Mouse (Mus musculus) cerebellum, adult 18-20 months (tissue): Measurements from ENCODE around the gene Pdzd9.
"Not testable (repeated sequence)": the region's sequence is repeated elsewhere in the genome, so short reads cannot be mapped to it uniquely, and the experiment has no call there.

Experiments used
- DNase-seq, 2 experiments: peaks; one replicate each; pipeline ENCODE4 v3.0.0; 2021

Gene Pdzd9

DNA sequence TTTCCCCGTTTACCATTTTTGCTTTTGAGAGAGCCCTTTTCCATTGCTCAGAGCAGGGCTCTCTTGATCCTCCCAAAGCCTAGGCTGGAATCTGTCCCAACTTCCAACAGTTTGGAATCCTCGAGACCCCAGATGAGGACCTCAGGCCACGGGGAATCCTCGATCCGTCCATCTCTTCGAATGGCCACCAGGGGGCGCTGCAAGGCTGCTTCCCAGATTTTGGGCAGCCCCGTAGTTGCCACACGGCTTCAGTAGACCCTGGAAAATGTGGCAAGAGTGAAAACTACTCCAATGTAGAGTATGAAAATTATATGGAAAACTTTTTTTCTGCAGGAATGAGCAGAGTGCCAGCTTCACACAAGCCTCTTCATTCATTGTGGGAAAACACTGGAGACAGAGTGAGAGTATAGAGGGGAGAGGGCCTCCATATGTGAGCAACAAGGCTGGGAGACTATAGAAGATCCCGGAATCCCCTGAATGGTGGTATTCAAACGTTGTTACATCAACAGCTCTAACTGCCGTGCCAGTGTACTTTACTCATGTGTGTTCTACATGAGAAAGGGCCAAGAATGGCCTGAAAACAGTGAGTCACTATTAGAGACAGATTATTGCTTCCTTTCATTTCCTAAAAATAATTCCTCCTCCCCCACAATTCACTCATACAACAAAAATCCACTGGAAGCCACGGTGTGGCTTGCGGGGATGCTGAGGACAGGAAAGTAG is at the start of gene Pdzd9:
Gene Pdzd9, minus strand, starts transcription at position 191 of the 723 bp plus-strand sequence.
- DNase-seq: peak; percentile 68 to 80

DNA sequence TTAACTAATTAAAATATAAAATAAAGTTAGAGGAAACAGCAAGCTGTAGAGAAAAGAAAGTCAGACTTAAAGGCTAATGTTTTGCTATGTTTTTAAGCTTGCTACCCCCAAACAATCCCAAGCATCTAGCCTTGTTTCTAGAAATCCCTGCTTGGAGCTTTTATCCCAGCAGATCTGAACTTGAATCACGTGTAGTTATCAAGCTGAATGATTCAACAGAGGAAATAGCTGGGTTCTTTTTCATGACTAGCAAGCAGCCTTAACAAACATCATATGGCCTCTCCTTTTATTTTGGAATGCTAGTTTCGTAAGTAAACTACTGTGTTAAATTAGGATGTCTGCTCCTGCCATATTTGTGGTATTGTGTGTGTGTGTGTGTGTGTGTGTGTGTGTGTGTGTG is 47.1 kb upstream of the Pdzd9 start:
- no peak for DNase-seq

DNA sequence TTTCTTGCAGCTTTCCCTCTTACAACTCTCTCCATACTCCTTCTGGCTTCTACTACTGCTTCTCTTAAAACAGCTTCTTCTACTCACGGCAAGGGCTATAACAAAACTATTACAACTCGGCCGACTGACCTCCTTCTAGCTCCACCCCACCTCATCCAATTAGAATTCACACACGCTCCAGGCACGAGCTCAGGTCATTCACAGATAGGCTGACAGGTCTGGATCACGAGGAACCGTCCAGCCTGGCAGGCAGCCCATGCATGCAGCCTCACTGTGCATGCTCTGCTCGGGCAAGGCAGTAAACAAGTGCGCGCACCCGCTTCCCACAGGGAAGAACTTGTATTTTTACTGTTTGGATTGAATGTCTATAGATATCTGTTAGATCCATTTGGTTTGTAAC is 43.8 kb upstream of the Pdzd9 start:
- DNase-seq: not testable (repeated sequence)

DNA sequence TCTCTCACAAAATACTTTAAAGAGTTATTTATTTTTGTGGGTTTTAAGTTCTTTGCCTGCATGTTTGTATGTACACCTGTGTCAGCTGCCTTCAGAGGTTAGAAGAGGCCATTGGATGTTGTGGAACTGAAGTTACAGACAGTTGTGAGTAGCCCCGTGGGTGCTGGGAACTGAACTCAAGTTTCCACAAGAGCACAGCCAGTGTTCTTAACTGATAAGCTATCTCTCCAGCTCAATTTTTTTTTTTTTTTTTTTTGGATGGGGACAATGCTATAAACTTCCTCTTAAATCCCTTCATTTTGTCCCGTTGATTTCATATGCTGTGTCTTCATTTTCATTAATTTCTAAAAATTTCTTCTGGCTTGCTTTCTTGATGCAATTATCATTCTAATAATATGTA is 43.1 kb upstream of the Pdzd9 start:
- no peak for DNase-seq

DNA sequence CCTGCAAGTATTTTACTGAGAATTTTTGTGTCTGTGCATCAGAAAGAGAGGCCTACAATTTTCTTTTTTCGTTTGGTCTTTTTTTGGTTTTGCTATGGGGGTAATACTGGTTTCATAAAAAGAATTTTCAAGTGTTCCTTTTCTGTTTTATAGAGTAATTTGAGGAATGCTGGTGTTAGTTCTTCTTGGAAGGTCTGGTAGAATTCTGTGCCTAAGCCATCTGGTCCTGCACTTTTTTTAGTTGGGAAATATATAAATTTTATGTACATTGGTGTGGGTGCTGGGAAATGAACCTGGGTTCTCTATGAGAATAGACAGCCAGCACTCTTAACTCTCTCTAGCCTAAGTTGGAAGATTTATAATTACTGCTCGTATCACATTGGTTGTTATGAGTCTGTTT is 41.9 kb upstream of the Pdzd9 start:
- no peak for DNase-seq

DNA sequence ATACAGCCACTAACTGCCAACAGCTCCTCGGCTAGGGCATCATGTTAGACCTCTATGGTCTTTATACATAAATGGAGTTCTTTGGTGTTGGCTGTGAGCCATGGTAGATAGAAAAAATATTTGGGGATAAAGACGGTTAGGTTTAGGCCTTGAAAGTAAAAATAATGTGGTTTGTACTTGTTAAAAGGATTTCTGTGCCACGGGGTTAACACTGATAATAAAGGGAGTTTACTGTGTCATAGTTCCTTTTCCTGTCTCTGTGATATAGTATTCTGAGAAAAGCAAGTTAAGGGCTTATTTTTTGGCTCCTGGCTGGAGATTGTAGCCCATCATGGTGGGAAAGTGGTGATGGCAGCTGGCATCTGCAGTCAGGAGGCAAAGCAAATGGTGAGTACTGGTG is 33.7 kb upstream of the Pdzd9 start:
- no peak for DNase-seq

DNA sequence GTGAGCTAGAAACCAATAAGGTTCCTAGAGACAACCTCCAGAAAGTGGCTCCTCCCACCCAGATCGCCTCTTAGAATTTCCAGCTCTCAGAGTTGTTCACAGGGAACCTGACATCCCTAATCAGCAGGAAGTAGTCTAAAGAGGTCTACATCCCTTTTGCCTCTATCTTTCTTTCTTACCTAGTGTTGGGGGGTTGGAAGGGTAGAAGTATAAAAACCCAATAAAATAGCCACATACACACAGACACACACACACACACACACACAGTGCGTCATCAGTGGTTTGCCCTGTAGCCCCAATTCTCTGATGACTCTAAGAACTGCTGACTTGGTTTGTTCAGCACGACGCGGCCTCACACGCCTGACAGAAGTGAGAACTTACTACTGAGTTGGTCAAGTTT is 29.4 kb upstream of the Pdzd9 start:
- no peak for DNase-seq

DNA sequence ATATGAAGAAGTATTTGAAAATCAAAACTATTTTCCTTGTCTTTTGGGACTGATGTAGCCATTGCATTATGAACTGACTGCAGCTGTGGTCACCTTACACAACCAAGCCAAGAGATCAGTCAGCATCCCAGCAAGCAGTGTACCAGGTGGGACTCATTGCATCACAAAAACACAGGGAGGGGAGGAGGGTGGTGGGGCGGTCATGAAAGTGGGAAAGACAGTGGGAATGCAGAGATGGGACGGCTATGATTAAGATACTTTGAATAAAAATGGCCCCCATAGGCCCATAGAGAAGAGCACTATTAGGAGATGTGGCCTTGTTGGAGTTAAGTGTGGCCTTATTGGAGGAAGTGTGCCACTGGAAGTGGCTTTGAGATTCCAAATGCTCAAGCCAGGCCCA is 26.2 kb upstream of the Pdzd9 start:
- DNase-seq: no peak

DNA sequence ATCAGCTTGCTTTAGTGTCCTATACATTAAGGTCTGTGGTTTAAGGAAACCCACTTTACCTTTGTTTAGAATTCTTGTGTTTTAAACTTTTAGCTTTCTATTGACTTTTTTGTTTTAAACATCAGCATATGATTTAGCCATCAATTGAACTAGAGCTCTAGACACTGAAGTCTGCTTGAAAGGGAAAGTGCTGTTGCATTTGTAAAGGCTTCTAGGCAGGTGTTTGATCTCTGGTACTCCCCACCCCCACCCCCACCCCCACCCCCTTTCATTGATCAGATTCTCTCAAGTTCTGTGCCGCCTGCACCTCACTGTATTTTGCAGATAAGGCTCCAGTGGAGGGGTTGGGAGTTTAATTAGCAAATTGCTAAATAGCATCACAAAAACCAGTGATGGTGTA is 25.5 kb upstream of the Pdzd9 start:
- no peak for DNase-seq

DNA sequence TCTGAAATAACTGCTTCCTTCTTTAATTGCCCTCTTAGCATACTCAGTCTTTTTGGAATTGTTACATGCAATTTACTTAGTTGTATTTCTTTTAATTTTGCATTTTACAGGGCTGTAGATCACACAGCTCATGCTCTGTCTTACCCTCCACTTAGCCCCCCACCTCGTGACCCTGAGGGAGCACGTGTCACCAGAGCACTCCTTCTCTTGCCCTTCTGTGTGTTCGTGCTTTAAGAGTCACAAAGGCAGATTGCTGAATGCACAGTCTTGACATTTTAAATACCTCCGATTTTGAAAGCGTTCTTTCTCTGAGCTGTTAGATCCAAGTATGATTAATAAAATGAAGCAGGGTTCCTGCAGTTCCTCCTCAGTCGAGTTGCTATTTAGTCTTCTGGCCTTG is 25.1 kb upstream of the Pdzd9 start:
- DNase-seq: no peak

DNA sequence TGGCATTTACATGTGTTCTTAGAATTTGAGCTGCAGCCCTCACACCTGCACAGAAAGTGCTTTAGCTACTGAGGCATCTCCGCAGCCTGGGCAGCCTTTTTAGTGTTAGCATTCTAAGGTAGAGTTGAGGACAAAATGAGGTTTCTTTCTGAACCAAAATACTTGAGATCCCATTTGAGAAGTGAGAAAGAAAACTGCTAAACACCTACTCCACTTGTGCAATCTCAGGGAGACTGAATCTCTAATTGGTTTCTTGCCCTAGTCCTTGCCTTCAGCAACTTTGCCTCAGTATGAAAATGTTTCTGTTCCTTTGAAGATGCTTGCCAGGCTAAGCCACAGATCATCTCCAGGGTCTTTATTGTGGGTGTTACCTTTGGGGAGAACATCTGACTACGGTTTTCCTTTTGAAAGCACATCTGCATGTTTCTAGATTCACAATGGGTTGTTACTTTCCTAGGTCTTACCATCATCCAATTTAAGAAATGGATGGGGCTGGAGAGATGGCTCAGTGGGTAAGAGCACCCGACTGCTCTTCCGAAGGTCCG is 23.8 kb upstream of the Pdzd9 start:
- no peak for DNase-seq

DNA sequence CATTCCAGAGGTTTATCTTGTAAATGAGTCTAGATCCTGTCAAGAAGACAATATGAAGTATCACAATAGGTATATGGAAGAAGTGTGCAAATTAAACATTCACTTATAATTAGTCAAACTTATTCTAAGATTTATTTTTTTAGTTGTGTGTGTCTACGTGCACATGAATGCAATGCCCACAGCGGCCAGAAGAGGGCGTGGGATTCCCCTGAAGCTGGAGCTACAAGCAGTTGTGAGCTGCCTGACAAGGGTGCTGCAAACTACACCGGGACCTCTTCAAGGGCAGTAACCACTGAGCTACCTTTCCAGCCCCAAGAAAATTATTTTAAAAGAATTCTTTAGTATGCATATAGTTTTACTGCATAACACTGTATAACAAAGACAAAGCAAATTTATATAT is 20.5 kb upstream of the Pdzd9 start:
- DNase-seq: no peak

DNA sequence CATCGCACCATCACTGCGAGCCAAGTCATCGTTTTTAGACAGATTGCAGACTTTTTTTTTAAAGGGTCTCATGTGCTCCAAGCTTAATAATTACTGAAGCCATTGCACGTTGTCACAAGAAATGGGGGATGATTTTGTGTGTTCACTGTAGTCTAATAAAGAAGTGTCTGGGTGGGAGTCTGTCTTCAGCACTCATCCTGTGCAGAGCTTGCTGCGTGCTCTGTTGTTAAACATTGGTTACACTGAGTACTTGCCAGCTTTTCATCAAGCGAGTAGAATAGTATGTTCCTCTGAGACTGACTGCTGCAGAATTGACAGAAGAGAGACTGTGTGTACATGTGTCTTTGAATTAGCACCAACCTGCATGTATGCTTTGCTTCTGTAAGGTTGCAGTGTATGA is 15.1 kb upstream of the Pdzd9 start:
- no peak for DNase-seq

DNA sequence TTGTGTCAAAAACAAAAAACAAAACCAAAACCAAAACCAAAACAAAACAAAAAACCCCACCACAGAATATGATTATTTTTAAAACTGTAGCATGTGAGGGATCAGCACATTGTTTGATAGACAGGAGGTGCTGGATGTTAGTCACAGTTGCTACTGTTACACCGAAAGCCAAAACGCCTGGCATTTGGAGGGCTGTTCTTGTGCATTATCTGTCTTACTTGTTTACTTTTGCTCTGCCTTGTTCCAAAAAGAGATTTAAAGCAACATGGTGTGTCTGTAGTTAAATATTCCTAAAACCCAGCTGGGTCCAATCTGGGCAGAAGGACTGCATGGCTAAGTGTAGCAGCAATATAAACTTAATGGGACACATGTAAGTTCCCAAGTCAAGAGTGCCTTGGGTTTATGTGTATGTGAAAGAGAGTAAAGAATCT is 14.6 kb upstream of the Pdzd9 start:
- no peak for DNase-seq

DNA sequence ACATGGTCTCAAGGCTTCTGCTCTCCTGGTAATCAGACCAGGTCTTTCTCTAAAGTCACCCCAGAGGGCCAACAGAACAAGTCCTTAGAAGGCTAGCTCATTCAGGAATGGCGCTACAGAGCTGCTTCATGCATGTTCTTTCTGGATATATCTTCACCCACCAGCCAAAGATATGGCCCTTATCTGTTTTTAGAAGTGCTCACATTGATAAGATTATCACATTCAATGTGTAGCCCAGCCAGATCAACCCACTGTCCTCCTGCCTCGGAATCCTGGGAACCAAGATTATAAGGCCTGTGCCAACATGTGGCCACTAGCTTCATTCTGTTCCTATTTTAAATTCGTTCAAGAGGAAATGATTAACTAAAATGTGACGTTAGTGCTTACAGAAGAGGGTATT is 11.9 kb upstream of the Pdzd9 start:
- no peak for DNase-seq

DNA sequence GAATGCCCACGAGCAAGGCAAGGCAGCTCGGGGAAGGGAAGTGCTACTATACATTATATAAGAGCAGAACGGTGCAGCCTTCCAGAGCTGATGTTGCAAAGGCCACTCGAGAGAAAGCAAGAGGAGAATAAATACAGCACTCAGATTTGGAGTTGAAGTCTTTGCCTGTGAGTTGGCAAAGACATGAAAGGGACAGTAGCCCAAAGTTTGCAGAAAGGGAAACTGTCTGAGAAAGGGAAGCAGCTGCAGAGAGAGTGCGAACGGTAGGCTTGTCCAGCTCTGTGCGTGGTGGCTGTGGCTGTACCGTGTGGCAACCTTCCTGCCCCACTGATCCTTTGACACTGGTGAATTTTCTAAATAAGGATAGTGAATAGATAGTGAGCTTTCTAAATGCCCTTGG is 8.9 kb upstream of the Pdzd9 start:
- no peak for DNase-seq

DNA sequence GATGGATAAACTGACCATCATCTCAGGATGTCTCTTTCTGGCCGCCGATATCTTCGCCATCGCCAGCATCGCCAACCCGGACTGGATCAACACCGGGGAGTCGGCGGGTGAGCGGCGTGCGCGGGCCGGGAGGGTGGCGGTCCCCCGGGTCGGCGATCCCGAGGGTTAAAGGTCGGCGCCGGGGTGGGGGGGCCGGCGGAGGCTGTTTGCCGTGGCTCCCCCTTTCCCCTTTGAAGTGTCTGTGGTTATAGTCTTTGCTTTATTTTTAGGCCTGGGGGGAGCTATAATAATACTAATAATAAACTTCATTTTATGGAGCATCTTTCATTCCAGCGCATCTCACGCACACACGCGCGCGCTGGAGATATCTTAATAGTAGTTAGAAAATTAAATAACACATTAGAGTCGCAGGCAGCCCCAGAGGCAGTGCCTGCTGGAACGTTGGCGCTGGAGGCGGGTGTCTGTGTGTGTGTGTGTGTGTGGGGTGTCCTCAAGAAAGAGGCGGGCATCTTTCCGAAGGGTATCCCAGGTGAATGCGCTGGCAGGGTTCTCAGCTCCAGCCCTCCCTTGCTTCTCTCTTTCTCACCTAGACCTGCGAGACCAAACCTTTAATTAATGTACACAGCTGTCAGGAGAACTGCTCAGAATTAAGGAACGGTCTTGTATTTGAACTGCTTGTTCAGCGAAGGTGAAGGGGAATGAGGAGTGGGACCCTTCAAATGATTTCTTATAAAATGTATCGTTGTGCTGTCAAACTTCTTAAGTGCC is 7.8 kb upstream of the Pdzd9 start:
- peak; percentile 48 to 62 for DNase-seq

DNA sequence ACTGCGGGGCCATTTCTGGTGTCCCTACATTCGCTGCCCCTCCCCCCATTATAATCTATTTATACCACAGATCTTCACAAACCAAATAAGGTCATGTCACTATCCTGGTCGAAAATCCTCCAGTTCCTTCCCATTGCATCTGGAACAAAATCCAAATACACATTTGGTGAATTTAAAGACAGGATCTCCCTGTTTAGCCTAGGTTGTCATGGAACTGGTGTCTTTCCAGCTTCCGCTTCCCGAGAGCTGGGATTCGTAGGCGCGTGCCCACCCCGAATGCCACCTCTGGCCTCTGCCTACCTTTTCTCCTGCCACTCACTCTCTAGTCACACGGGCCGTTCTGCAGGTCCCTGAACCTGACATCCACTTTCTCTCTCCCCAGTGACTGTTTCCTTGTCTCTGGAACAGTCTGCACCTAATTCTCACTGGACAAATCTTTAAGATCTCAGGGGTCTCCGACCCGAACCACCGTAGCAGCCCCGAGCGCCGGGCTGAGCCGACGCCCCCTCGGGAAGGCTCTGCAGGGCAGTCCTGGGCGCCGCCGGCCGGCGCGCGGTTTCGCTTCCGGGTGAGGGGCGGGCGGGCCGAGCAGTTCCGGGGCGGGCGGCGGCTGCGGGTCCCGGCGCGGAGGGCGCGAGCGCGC is 7.0 kb upstream of the Pdzd9 start, which contains the start of gene Mosmo:
Gene Mosmo, plus strand, starts transcription at position 618 of the 643 bp plus-strand sequence.
- DNase-seq: peak; percentile 59 to 82

DNA sequence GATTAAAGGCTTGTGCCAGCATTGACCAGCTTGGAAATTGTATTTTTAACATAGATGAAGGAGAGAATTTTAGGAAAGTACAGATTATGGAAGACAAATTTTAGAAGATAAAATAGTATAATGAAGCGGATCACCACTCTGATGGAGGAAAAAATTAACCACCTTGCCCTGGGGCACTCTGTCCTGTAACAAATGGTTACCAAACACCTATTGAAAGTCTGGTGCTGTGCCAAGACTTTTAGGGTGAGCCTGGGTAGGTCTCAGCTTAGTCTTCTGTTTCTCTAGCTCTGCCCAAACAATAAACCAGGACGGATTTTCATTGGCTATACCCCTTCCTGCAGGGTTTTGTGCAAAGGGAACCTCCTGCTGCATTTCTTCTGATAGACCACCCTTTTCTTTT is 1.1 kb upstream of the Pdzd9 start:
- DNase-seq: no peak

DNA sequence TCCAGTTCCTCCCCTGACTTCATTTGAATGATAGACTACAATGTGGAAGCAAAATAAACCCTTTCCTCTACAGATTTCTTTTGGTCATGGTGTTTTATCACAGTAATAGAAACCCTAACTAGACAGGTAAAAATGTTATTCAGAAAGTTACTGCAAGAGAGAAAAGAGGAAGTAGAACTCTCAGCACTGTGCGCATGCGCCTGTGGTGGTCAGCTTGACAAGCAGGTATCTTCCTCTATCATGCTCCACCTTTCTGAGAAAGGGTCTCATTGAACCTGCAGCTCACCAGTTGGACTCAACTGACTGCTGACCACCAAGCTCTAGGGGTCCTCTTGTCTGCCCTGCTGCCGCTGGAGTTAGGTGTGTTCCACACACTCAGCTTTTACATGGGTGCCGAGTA is 8.1 kb downstream of the Pdzd9 start:
- no peak for DNase-seq

DNA sequence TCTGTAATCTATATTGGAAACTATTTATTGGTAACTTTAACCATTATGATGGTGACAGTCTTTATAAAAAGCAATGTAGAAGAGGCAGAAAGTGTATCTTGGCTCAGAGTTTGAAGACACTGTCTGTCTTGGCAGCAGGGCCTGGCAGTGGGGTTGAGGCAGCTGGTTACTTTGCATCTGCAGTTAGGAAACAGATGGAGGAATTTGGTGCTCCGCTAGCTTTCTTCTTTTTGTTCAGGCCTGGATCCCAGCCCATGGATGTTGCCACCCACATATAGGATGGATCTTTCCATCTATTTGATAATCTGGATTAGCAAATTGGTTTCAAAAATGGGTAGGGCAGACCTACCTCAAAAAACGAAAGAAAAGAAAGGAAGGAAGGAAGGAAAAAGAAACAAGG is 22.3 kb downstream of the Pdzd9 start:
- no peak for DNase-seq

DNA sequence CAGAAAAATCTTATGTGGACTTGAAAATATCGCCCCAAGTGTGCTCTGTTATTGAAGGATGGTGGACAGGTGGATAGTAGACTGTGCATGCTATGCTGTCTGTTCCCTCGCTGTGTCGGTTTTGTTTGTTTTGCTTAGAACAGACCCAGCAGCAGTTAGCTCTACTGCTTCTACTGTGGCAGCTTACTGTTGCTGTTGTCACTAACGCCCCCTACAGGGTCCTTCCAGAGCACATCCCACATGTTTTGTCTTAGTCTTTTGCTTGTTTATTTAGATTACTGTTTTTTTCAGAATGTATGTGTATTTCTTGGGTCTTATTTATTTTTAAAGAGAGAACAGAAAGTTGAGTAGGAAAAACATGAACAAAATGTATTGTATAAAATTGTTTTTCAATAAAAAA is 26.9 kb downstream of the Pdzd9 start:
- no peak for DNase-seq

DNA sequence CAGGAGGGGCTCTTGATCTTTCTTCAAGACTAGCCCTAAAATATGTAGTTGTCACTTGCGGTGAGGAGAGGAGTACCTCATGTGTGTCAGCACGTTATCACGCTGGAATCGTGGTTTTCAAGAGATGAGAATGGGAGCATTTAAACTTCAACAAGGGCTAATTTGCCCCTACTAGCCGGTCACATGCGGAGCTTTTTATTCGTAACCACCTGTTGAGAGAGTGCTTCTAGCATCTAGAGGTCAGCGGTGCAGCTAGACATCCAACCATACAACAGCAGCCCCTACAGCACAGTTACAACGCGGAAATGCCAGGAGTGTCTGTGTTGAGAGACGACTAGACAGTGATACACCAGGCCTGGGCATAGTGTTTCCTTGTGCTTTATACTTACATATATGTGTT is 34.3 kb downstream of the Pdzd9 start:
- DNase-seq: peak in 1 of 2 experiments; percentile 5

DNA sequence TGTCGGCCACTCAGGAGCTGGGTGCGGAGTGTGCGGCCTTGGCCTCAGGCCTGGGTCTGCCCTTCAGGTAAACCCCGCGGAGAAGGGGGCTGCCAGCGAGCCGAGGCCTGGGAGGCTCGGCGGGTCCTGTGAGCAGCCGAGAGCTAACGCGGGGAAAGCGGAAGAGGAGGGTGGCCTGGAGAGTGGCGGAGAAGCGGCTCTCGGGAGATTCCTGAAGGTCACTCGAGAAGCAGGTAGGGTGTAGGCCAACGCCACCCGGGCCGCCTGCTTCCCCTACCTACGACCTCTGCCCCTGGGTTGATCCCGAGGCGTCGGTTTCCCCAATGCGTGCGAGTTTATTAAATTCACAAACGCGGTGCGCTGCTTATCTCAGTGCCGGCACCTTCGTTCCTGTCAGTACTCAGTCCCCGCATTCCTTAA is 34.8 kb downstream of the Pdzd9 start:
- no peak for DNase-seq
